Mouse (Mus musculus): ENCODE measurements at regions not wholly inside any gene's neighbourhood (a gene's known extent, or its start where the extent isn't known, plus 50 kb on each side); places are given as distances from the start of the nearest gene placed in this dataset.

DNA sequence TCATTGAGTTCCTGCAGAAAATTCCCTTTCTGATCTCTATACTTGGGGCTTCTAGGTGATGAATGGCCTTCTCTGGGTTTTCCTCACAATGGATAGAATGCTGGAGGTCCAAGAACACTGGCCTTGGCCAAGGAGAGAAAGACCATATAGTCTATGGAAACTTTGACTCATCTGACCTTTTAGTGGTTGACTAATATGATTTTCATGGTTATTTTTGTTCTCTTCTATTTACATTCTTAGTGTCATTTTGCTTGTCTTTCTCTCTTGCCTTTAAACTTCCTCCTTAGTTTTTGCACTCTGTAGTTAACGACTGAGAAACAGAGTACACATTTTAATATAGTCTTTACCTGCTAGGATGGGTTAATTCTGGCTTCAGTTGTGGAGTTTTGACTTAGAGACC is 65.6 kb downstream of the Rtl9 start:
- in situ Hi-C loops (cut with MboI; ENCODE audit: unreplicated experiment in 2 of 2) = loop anchor here in 1 of 2 experiments (10.0 kb wide), 1 partner anchor 60 kb away; no protein-coding TSS in a partner anchor

- in situ Hi-C loops (cut with MboI; ENCODE audit: unreplicated experiment in 2 of 2) = no loop called here
Measured at GRCm38 (mm10) chrX:143194611-143195010, 95.2 kb downstream of the Rtl9 start.

DNA sequence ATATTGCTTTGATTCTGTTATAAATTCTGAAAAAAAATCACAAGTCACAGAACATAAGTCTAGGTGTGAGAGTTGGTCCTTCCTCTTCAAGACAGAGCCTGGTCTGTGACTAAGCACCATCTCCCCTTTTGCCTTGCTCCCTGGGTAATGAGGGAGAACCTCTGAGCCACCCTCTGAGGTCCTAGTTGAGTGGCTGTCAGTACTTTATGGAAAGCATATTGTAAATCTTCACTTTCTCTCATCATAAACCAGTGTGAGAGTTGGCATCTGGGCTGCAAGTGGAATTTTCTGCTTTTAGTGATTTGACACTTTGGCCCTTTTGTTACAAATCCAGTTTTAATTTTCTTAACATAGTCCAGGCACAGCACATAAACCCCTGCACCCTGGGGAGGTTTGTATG is 103.3 kb downstream of the Rtl9 start:
- in situ Hi-C loops (cut with MboI; ENCODE audit: unreplicated experiment in 2 of 2) = no loop called here

DNA sequence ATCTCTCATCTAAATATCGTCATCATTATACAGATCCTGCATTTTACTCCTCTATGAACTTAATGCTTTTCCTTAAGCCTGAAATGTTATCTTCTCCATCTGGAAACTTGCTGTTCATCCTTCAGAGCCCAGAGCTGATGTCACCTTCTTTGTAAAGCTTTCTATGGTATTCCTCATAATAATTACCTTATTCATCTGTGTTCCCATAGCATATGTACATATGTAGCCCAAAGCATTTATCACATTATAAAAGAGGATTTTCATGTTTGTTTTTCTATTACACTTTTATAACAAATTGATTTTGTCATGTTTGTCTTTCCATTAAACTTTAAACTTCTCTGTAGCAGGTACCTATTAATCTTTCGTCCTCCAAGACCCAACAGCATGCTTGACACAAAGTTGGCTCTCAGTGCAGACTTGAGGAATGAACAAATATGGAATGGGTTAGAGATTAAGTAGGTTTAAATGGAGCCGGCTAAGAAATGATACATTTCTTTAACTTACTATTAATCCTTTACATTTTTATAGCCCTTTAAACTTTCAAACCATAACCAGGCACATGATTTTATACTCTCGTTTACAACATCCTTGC is 104.5 kb downstream of the Rtl9 start:
- in situ Hi-C loops (cut with MboI; ENCODE audit: unreplicated experiment in 2 of 2) = no loop called here

DNA sequence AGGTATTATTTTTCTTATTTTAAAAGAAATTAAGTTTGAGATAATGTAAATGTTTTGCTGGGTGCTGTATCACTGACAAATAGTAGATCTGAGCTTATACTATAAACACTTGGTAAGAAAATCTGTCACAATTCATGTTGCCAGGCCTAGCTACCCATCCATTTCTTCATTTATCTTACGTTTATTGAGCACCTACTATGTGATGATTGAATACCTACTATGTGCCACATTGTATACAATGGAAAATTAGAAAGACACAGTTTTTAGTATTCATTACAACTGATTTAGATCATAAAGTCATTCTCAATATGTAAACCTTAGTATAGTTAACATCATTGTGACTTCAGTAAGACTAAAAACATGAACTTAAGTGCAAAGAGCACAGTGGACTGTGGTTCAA is 117.2 kb downstream of the Rtl9 start:
- in situ Hi-C loops (cut with MboI; ENCODE audit: unreplicated experiment in 2 of 2) = no loop called here
